Mouse (Mus musculus): Measurements from ENCODE around the gene Heatr9. TPM values are rescaled to one million over a fixed set of nuclear protein-coding genes. Genes with fewer than 3 reads are reported as not detected.
A peak's percentile ranks its signal among the peaks of the same experiment; 100 is the strongest.
"Not testable (repeated sequence)": the region's sequence is repeated elsewhere in the genome, so short reads cannot be mapped to it uniquely, and the experiment has no call there.

The Heatr9 gene
- polyA plus RNA-seq, 1 experiment = not detected

GRCm38 (mm10) chr11:83562311-83562887, 40.4 kb upstream of the Heatr9 start:
- Histone ChIP-seq H3K4me1 (ENCODE audit: control insufficient read depth, insufficient read depth, low read length) (no peaks in the 10 kb centered on the region), H3K27ac (ENCODE audit: insufficient read depth, low read length) (no peak overlapping the region), H3K4me3 (replicated peaks; ENCODE audit: insufficient read depth, low read depth, low read length) (no peak overlapping the region), H3K27me3 (ENCODE audit: control insufficient read depth, insufficient read depth, low read length) (no peaks in the 10 kb centered on the region)
- WGBS = 68% methylated on average over 6 of the region's 6 CpGs
- no peak for DNase-seq
- TF ChIP-seq POLR2A (IDR thresholded peaks at IDR 0.05; ENCODE audit: borderline replicate concordance, insufficient read depth, low read length) = no peak
- TF ChIP-seq CTCF (IDR thresholded peaks at IDR 0.05; ENCODE audit: borderline replicate concordance, insufficient read depth, low read depth, low read length) = no peak

DNA sequence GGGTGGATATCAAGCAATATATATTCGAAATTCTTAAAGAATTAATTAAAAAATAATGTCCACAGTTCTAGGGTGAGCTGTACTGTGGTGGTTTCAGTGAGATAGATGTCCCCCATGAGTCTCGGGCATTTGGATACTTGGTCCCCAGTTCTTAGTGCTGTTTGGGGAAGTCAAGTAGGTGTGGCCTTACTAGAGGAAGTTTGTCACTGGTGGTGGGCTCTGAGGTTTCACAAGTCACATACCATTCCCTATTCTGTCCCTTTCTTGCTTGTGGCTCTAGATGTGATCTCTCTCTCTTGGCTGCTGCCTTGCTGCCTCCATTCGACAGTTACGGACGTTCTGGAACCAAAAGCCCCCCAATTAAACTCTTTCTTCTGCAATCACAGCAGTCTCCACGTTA, 38.4 kb upstream of the Heatr9 start:
- WGBS = 74% methylated on average over 6 of the region's 6 CpGs
- no peaks in the 10 kb centered on the region; the same call in 1 of the 2 replicates for H3K4me1 ChIP-seq (ENCODE audit: control insufficient read depth, insufficient read depth, low read length)
- TF ChIP-seq CTCF (IDR thresholded peaks at IDR 0.05; ENCODE audit: borderline replicate concordance, insufficient read depth, low read depth, low read length) = no peak
- no peak for TF ChIP-seq POLR2A (IDR thresholded peaks at IDR 0.05; ENCODE audit: borderline replicate concordance, insufficient read depth, low read length)
- H3K27ac ChIP-seq (ENCODE audit: insufficient read depth, low read length) = no peak overlapping the region
- H3K27me3 ChIP-seq (ENCODE audit: control insufficient read depth, insufficient read depth, low read length) = no peaks in the 10 kb centered on the region
- H3K4me3 ChIP-seq (replicated peaks; ENCODE audit: insufficient read depth, low read depth, low read length) = no peak overlapping the region
- DNase-seq = no peak

DNA sequence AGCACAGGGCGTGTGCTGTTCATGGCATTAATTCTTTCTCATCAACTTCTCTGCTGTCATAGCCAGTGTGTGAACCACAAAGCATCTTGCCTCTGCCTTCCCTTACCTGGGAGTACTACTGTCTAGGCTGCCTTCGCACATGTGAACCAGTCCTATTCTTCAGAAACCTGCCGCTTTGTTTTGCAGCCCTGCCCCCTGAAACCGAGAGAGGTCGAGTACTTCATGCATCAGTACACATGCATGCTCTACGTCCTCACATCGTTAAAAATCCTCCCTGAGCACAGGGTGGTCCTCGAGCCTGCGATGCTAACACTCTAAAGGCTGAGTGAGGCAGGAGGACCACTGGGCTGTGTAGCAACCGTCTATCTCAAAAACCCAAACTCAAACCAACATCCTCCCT, 35.1 kb upstream of the Heatr9 start:
- no peaks in the 10 kb centered on the region for H3K27me3 ChIP-seq (ENCODE audit: control insufficient read depth, insufficient read depth, low read length)
- no peak overlapping the region for H3K27ac ChIP-seq (ENCODE audit: insufficient read depth, low read length)
- WGBS = 35% methylated on average over 10 of the region's 10 CpGs
- H3K4me1 ChIP-seq (ENCODE audit: control insufficient read depth, insufficient read depth, low read length) = no peaks in the 10 kb centered on the region; the same call in 1 of the 2 replicates
- no peak overlapping the region for H3K4me3 ChIP-seq (replicated peaks; ENCODE audit: insufficient read depth, low read depth, low read length)
- no peak for TF ChIP-seq POLR2A (IDR thresholded peaks at IDR 0.05; ENCODE audit: borderline replicate concordance, insufficient read depth, low read length)
- no peak for DNase-seq

GRCm38 (mm10) chr11:83556085-83556781, 34.3 kb upstream of the Heatr9 start:
- Histone ChIP-seq H3K4me3 (replicated peaks; ENCODE audit: insufficient read depth, low read depth, low read length) (no peak overlapping the region), H3K4me1 (ENCODE audit: control insufficient read depth, insufficient read depth, low read length) (no peaks in the 10 kb centered on the region; the same call in 1 of the 2 replicates), H3K27ac (ENCODE audit: insufficient read depth, low read length) (no peak overlapping the region), H3K27me3 (ENCODE audit: control insufficient read depth, insufficient read depth, low read length) (no peaks in the 10 kb centered on the region)
- DNase-seq = peak; percentile 17 to 32
- 24% methylated on average over 8 of the region's 8 CpGs for WGBS
- TF ChIP-seq CTCF (IDR thresholded peaks at IDR 0.05; ENCODE audit: borderline replicate concordance, insufficient read depth, low read depth, low read length) = peak; percentile 36; the same call in 1 of the 2 replicates
- no peak for TF ChIP-seq POLR2A (IDR thresholded peaks at IDR 0.05; ENCODE audit: borderline replicate concordance, insufficient read depth, low read length)

GRCm38 (mm10) chr11:83551668-83552067, 29.7 kb upstream of the Heatr9 start:
- Histone ChIP-seq H3K27me3 (ENCODE audit: control insufficient read depth, insufficient read depth, low read length) (no peaks in the 10 kb centered on the region), H3K27ac (ENCODE audit: insufficient read depth, low read length) (no peak overlapping the region), H3K4me1 (ENCODE audit: control insufficient read depth, insufficient read depth, low read length) (no peaks in the 10 kb centered on the region; the same call in 1 of the 2 replicates), H3K4me3 (replicated peaks; ENCODE audit: insufficient read depth, low read depth, low read length) (no peak overlapping the region)
- no peak for TF ChIP-seq CTCF (IDR thresholded peaks at IDR 0.05; ENCODE audit: borderline replicate concordance, insufficient read depth, low read depth, low read length)
- TF ChIP-seq POLR2A (IDR thresholded peaks at IDR 0.05; ENCODE audit: borderline replicate concordance, insufficient read depth, low read length) = no peak
- DNase-seq = no peak
- WGBS = 79% methylated on average over 5 of the region's 5 CpGs

DNA sequence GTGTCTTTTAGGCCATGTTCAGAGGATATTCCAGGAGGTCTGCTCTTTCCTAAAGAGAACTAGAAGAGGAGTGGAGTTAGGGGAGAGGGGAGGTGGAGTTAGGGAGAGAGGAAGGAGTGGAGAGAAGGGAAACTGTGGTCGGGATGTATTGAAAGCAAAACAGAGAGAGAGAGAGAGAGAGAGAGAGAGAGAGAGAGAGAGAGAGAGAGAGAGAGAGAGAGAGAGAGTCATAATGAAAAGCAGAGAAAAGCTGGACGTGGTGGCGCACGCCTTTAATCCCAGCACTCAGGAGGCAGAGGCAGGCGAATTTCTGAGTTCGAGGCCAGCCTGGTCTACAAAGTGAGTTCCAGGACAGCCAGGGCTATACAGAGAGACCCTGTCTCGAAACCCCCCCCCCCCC, 29.1 kb upstream of the Heatr9 start:
- WGBS = 76% methylated on average over 7 of the region's 7 CpGs
- H3K4me1 ChIP-seq (ENCODE audit: control insufficient read depth, insufficient read depth, low read length); H3K27ac ChIP-seq (ENCODE audit: insufficient read depth, low read length); H3K4me3 ChIP-seq (replicated peaks; ENCODE audit: insufficient read depth, low read depth, low read length); DNase-seq; H3K27me3 ChIP-seq (ENCODE audit: control insufficient read depth, insufficient read depth, low read length): not testable (repeated sequence)

GRCm38 (mm10) chr11:83550186-83550632, 28.2 kb upstream of the Heatr9 start:
- TF ChIP-seq CTCF (IDR thresholded peaks at IDR 0.05; ENCODE audit: borderline replicate concordance, insufficient read depth, low read depth, low read length) (no peak), POLR2A (IDR thresholded peaks at IDR 0.05; ENCODE audit: borderline replicate concordance, insufficient read depth, low read length) (no peak)
- WGBS = 87% methylated on average over 5 of the region's 5 CpGs
- no peaks in the 10 kb centered on the region for H3K27me3 ChIP-seq (ENCODE audit: control insufficient read depth, insufficient read depth, low read length)
- no peak overlapping the region for H3K27ac ChIP-seq (ENCODE audit: insufficient read depth, low read length)
- H3K4me3 ChIP-seq (replicated peaks; ENCODE audit: insufficient read depth, low read depth, low read length) = no peak overlapping the region
- H3K4me1 ChIP-seq (ENCODE audit: control insufficient read depth, insufficient read depth, low read length) = no peaks in the 10 kb centered on the region
- no peak for DNase-seq

- no peaks in the 10 kb centered on the region for H3K4me1 ChIP-seq (ENCODE audit: control insufficient read depth, insufficient read depth, low read length)
- 54% methylated on average over 3 of the region's 3 CpGs for WGBS
- no peak overlapping the region for H3K27ac ChIP-seq (ENCODE audit: insufficient read depth, low read length)
- no peak overlapping the region for H3K4me3 ChIP-seq (replicated peaks; ENCODE audit: insufficient read depth, low read depth, low read length)
- DNase-seq = no peak
- no peaks in the 10 kb centered on the region for H3K27me3 ChIP-seq (ENCODE audit: control insufficient read depth, insufficient read depth, low read length)
- TF ChIP-seq CTCF (IDR thresholded peaks at IDR 0.05; ENCODE audit: borderline replicate concordance, insufficient read depth, low read depth, low read length) (no peak), POLR2A (IDR thresholded peaks at IDR 0.05; ENCODE audit: borderline replicate concordance, insufficient read depth, low read length) (no peak)
Observed at GRCm38 (mm10) chr11:83544214-83544613, 22.2 kb upstream of the Heatr9 start.

All from cerebellum, adult 2 months (tissue).